Mouse (Mus musculus) lung, postnatal 14 days (tissue): ENCODE measurements around the gene Plac9b.
"Not testable (repeated sequence)": the region's sequence is repeated elsewhere in the genome, so short reads cannot be mapped to it uniquely, and the experiment has no call there.

Experiments
- DNase-seq: peaks from one replicate; pipeline ENCODE4 v3.0.0; 2021

Gene Plac9b

GRCm38 (mm10) chr14:26182380-26182779 is at the start of gene Plac9b:
Plac9b (minus strand) TSS chr14:26182480.
- DNase-seq = not testable (repeated sequence)

- DNase-seq = not testable (repeated sequence)
Measured at GRCm38 (mm10) chr14:26216233-26217000, 34.1 kb upstream of the Plac9b start.

GRCm38 (mm10) chr14:26206926-26207247 is 24.6 kb upstream of the Plac9b start, which contains the start of gene Tmem254b:
Tmem254b (minus strand) TSS chr14:26207041.
- DNase-seq = not testable (repeated sequence)

- not testable (repeated sequence) for DNase-seq
Measured at GRCm38 (mm10) chr14:26206197-26206925, 24.1 kb upstream of the Plac9b start.

- DNase-seq = not testable (repeated sequence)
Measured at GRCm38 (mm10) chr14:26197851-26198250, 15.6 kb upstream of the Plac9b start.

DNA sequence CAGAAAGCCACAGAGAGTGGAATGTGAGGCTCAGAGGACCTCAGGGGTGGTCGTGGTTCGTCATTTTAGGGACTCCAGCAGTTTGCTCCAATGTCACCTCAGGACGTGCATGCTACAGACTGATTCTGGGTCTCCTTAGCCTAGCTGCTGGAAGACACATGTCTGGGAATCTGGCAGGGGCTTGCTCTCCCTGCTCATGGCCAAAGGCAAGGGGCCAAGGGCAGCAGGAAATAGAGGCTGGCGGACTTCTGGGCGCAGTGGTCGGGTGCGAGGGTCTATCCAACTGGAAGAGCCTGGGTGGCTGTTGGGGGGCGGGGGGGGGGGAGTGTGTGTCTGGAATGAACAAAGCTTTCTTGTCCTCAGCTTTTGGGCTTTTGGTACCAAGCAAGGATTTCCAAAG is 6.1 kb upstream of the Plac9b start:
- DNase-seq = not testable (repeated sequence)

- not testable (repeated sequence) for DNase-seq
Measured at GRCm38 (mm10) chr14:26186638-26187037, 4.4 kb upstream of the Plac9b start.

DNA sequence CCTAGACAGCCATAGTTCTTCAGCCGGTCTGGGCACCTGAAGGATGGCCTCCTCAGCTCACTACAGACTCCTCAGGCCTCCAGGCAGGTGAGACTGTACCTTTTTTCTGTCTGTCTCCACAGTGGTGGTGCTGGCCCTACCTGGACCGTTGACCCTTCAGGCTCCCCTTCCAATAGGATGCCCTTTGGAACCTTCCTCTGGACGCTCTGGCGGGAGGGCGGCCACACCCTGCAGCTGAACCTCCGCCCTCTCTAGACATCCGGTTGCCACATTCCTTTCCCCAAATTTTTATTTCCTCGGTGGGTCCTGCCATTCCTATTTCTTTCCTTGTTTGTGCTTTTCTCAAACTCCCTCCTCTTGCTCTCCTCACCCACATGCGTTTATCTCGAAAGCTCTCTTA is 620 bp downstream of the Plac9b start:
- DNase-seq = not testable (repeated sequence)

DNA sequence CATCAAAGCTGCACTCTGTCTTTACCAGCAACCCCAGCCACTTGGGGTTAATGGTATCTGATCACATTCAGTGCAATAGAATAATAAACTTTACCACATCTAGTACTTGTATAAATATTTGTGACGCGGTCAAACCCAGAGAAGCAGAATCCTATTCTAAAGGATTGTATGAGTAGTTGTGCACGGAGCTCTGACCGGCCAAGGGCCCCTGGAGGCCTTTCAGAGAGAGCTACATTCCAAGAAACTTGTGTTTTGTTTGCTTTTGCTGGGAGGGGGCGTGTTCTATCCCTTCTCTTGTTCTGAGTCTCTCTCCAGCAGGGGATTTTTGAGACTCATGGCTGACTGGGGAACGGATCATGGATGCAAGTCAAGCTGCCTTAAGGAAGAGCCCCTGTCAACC is 7.3 kb downstream of the Plac9b start:
- not testable (repeated sequence) for DNase-seq

- DNase-seq = not testable (repeated sequence)
Measured at GRCm38 (mm10) chr14:26173955-26174354, 8.3 kb downstream of the Plac9b start.

GRCm38 (mm10) chr14:26165266-26165665 is 17.0 kb downstream of the Plac9b start:
- not testable (repeated sequence) for DNase-seq

- not testable (repeated sequence) for DNase-seq
Measured at GRCm38 (mm10) chr14:26162423-26162822, 19.9 kb downstream of the Plac9b start.

GRCm38 (mm10) chr14:26161156-26161555 is 21.1 kb downstream of the Plac9b start:
- not testable (repeated sequence) for DNase-seq

GRCm38 (mm10) chr14:26156032-26156431 is 26.2 kb downstream of the Plac9b start:
- DNase-seq = not testable (repeated sequence)

GRCm38 (mm10) chr14:26147095-26147494 is 35.2 kb downstream of the Plac9b start:
- DNase-seq = not testable (repeated sequence)

DNA sequence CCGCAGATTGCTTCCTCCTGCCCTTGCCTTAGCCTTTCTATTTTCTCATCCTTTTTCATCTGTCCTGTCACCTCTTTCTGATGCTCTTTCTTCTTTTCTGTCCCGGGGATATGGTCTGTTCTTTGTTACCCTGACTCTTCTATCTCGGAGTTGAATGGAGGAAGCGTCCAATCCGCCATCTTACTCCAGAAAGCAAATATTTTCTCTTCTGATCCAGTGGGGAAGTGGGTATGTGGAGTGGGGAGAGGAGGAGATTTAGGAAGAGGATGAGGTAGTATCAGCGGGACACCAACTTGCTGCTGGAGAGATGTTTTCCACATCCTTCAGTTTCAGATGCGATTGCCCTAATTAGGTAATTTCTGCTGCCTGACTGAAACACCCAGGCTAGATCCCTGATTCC is 63.2 kb downstream of the Plac9b start:
- DNase-seq = not testable (repeated sequence)

DNA sequence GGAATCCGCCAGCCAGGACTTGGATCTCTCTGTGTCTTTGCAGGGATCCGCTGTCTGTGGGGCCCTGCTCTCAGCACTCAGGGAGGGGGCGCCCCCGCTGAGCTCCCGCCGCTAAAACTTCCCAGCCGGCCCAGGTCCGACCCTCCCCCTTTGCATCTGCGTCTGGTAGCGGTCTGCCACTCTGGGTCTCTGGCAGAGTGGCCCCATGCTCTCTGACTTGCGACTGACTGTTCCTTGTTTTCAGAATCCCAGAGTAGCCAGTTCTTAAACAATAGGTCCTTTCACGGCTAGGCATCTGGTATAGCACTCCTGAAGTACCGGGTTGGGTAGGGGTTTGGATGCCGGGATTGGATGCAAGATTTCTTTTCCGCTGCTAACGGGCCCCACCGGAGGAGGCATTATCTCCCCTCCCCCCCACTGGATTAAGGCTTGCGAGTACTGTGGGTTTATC is 63.7 kb downstream of the Plac9b start:
- not testable (repeated sequence) for DNase-seq

DNA sequence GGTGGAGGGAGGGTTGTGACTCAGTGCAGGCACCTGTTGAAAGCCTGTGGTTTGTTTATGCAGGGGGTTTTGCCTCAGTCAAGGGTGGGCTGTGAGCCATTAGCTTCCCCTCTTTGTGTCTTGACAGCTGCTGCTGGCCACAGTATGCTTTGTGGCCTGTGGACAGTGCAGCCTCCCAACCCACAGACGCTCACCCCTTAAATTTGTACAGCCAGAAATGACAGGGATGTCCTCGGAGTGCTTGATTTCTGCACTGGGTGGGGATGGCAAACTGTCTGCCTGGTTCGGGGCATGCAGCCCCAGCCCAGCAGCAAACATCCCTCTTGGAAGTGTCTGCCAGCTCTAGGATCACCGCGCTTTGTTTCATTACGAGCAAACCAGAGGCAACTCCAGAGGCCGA is 64.1 kb downstream of the Plac9b start, which contains the start of gene Duxbl2:
Duxbl2 (plus strand) TSS at position 200 of the 400 bp plus-strand sequence.
- DNase-seq = not testable (repeated sequence)
